Mouse (Mus musculus) activated CD4-positive, CD25-positive, alpha-beta regulatory T cell, adult 4 months (primary cell): ENCODE results near the gene Rbm5. TPM values are rescaled to one million over a fixed set of nuclear protein-coding genes. Genes with fewer than 3 reads are reported as not detected.

ENCODE experiments used
- ATAC-seq: one replicate; pipeline ENCODE4 v1.8.0; 2017
- polyA plus RNA-seq, 2 experiments: library from polyadenylated mRNA; unstranded; fragments of 100-300 nt; shearing (Covaris generic); gene quantifications; one replicate each; pipeline ENCODE4 v1.2.1; 2017

The Rbm5 gene
- polyA plus RNA-seq, 2 experiments from 2014 or later: 299 to 310 TPM

GRCm38 (mm10) chr9:107699376-107699980, 71.3 kb downstream of the Rbm5 start:
- no peak for ATAC-seq

DNA sequence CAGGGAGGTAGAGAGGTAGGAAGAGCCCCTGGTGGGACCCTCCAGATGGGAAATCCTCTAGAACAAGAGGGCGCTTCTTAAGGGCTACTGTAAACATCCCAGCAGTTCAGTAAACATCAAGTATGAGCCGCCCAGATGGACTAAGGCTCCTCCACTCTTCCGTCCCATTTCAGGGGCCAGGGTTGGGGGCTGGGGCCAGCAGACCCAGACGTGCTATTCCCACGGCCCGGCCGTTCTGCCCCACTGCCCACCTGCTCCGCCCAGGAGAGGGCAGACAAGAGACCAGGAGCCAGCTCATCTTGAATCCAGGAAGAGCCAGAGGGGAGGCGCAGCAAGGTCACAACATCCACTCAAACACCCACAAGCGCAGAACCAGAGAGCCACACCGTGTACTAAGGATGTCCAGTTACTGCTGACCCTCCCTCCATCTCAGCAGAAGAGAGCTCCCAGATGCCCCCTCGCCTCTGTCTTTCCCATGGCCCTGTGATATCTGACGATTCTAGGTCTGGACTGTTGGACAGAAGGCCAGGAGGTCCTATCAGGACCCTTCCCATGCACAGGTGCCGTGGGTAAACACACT, 72.1 kb downstream of the Rbm5 start:
- ATAC-seq: no peak

GRCm38 (mm10) chr9:107697811-107698521, 72.8 kb downstream of the Rbm5 start:
- ATAC-seq: no peak

GRCm38 (mm10) chr9:107696845-107697610, 73.8 kb downstream of the Rbm5 start:
- ATAC-seq: no peak

GRCm38 (mm10) chr9:107696106-107696479, 74.7 kb downstream of the Rbm5 start:
- no peak for ATAC-seq

- ATAC-seq: no peak
These were observed 75.2 kb downstream of the Rbm5 start for GRCm38 (mm10) chr9:107695441-107696105.

GRCm38 (mm10) chr9:107694627-107695026, 76.2 kb downstream of the Rbm5 start:
- no peak for ATAC-seq

- no peak for ATAC-seq
These were observed 77.3 kb downstream of the Rbm5 start for GRCm38 (mm10) chr9:107693433-107693987.

DNA sequence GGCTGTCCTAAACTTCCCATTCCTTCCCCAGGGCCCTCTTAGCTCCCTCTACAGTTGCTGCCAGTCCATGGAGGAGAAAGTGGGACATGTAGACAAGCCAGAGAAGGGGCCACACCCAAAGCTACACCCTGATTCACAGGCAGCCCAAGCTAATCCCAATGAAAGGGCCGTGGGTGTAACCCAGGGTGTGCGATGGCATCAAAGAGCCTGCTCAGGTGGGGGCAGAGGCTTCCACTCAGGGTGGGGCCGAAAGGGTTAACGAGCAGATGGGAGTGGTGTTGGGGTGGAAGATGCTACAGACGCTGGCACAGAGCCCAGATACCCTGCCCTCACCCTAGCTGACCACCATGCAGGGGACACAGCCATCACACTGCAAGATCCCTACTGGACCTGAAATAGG, 78.0 kb downstream of the Rbm5 start:
- no peak for ATAC-seq

DNA sequence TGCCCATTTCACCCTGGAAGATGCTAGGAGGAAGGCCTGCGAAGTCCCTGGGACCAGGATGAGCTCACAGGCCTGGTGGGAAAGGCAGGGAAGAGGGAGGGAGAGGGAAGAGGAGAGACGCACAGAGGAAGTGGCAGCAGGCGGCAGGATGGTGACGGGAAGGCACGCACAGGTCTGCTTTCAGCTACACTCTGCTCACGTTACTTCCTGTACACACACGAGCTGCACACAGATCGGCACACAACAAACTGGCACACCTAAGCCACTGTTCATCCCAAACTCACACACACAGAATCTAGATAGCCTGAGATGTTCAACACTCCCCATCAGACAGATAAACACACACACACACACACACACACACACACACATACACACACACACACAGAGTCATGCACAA, 80.4 kb downstream of the Rbm5 start:
- ATAC-seq: no peak

Other genes with a start within 250 kb of the Rbm5 start
- gene Tmem115, start 237.1 kb downstream of the Rbm5 start, polyA plus RNA-seq: 10 to 100 TPM; 19.3 to 24.9 TPM
- 10 to 100 TPM; 65.7 to 82.2 TPM for gene Cyb561d2, start 228.8 kb downstream of the Rbm5 start, polyA plus RNA-seq
- gene Nprl2, start 228.8 kb downstream of the Rbm5 start, polyA plus RNA-seq: 10 to 100 TPM; 44.5 to 45.2 TPM
- gene Zmynd10, start 223.7 kb downstream of the Rbm5 start, polyA plus RNA-seq: 1 to 10 TPM in 1 of 2 experiments, under 1 TPM in 1; 0.83 to 3.2 TPM
- 10 to 100 TPM; 74.8 to 81.7 TPM for gene Rassf1, start 219.4 kb downstream of the Rbm5 start, polyA plus RNA-seq
- 1 to 10 TPM; 7.3 to 7.8 TPM for gene Tusc2, start 207.7 kb downstream of the Rbm5 start, polyA plus RNA-seq
- 10 to 100 TPM; 10.2 to 12.8 TPM for gene Hyal2, start 203.1 kb downstream of the Rbm5 start, polyA plus RNA-seq
- gene Hyal1, start 194.1 kb downstream of the Rbm5 start, polyA plus RNA-seq: 1 to 10 TPM; 4.1 to 4.3 TPM
- gene Naa80, start 192.1 kb downstream of the Rbm5 start, polyA plus RNA-seq: 10 to 100 TPM; 16.6 to 21.7 TPM
- under 1 TPM; 0.25 to 0.90 TPM for gene Hyal3, start 190.2 kb downstream of the Rbm5 start, polyA plus RNA-seq
- 10 to 100 TPM; 28.7 to 33.8 TPM for gene Ifrd2, start 183.4 kb downstream of the Rbm5 start, polyA plus RNA-seq
- gene Sema3b, start 161.8 kb downstream of the Rbm5 start, polyA plus RNA-seq: not detected
- 100 to 1,000 TPM; 176 to 181 TPM for gene Gnai2, start 135.6 kb downstream of the Rbm5 start, polyA plus RNA-seq
- not detected for gene Slc38a3, start 101.5 kb downstream of the Rbm5 start, polyA plus RNA-seq
- 1 to 10 TPM in 1 of 2 experiments, not detected in 1; 1.1 TPM for gene Gnat1, start 91.3 kb downstream of the Rbm5 start, polyA plus RNA-seq
- not detected for gene Sema3f, start 60.5 kb downstream of the Rbm5 start, polyA plus RNA-seq
- gene Rbm6, start 102.2 kb upstream of the Rbm5 start, polyA plus RNA-seq: 10 to 100 TPM; 76.4 to 81.0 TPM
- 10 to 100 TPM; 11.3 to 12.9 TPM for gene Mon1a, start 117.2 kb upstream of the Rbm5 start, polyA plus RNA-seq
- not detected for gene Mst1r, start 135.9 kb upstream of the Rbm5 start, polyA plus RNA-seq
- gene Actl11, start 157.5 kb upstream of the Rbm5 start, polyA plus RNA-seq: not detected
- not detected for gene Camkv, start 164.7 kb upstream of the Rbm5 start, polyA plus RNA-seq
- 1 to 10 TPM; 5.0 to 8.2 TPM for gene Traip, start 179.1 kb upstream of the Rbm5 start, polyA plus RNA-seq
- gene Uba7, start 204.5 kb upstream of the Rbm5 start, polyA plus RNA-seq: 100 to 1,000 TPM; 132 to 138 TPM
- gene Gm20661, start 212.1 kb upstream of the Rbm5 start, polyA plus RNA-seq: not detected
- under 1 TPM; 0.33 to 0.51 TPM for gene Inka1, start 214.9 kb upstream of the Rbm5 start, polyA plus RNA-seq
- gene Cdhr4, start 221.5 kb upstream of the Rbm5 start, polyA plus RNA-seq: 1 to 10 TPM in 1 of 2 experiments, under 1 TPM in 1; 0.93 to 2.5 TPM
- not detected for gene Gm20662, start 225.4 kb upstream of the Rbm5 start, polyA plus RNA-seq
- gene Ip6k1, start 231.5 kb upstream of the Rbm5 start, polyA plus RNA-seq: 10 to 100 TPM; 36.7 to 47.6 TPM